Mouse (Mus musculus): Measurements from ENCODE around the gene Prkra. TPM values are rescaled to one million over a fixed set of nuclear protein-coding genes. Genes with fewer than 3 reads are reported as not detected.

Gene Prkra
- polyA plus RNA-seq (2015; fragmentation: Nextera tagmentation; extraction: Ambion mirVana): 63.9 and 67.5 TPM in 2 replicates

DNA sequence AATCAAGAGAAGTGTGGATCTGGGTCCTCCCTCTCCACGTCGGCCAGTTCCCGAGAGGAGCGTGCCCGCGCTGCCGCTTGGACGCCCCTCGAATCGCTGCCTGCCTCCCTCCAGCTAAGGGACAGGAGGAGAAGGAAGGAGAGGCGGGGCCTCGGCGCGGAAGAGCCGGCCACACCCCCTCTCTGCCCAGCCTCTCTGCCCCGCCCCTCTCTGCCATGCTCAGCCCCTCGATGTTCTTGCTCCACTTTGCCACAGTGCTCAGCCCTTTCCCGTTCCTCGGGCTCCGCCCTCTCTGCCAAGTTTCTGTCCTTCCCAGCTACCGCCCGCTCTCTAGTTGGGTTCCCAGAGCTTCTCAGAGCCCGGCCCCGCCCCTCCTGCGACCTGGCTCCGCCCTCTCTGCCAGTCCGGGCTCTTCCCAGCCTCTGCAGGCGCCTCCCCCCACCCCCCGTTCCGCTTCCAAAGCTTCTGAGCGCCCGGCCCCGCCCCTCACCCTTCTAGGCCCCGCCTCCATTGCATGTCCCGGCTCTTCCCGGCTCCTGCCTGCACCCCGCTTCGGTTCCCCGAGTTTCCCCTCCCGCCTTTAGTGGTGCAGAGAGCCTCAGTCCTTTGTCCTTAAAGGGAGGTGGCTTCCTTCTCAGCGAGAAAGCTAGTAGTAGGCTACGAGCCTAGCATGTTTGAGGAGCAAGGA lies at the start of gene Prkra, which contains the start of gene Pjvk:
Prkra (minus strand) TSS at position 133 of the 688 bp plus-strand sequence.
Pjvk (plus strand) TSS at position 594 of the 688 bp plus-strand sequence.
- Histone ChIP-seq H3K36me3 (ENCODE audit: control insufficient read depth, insufficient read depth, low read length) (peaks cover 1% of the 10 kb centered on the region), H3K4me2 (ENCODE audit: low read depth, low read length) (peak within 1 kb of the TSS; percentile 90), H3K4me1 (replicated peaks; ENCODE audit: control insufficient read depth, insufficient read depth, low read length) (peaks cover 12% of the 10 kb centered on the region; the same call in 1 of the 2 replicates), H3K9me3 (ENCODE audit: control insufficient read depth, low read length) (no peaks in the 10 kb centered on the region), H3K9ac (ENCODE audit: low read length) (peak within 1 kb of the TSS; percentile 93), H3K4me3 (ENCODE audit: low read length) (peak within 1 kb of the TSS; percentile 86), H3K27me3 (ENCODE audit: control insufficient read depth, insufficient read depth, low read depth, low read length) (no peaks in the 10 kb centered on the region), H3K27ac (ENCODE audit: low read length) (peak within 1 kb of the TSS; percentile 94)
- under 1% methylated on average over 32 of the region's 42 CpGs for WGBS
- ATAC-seq (ENCODE audit: low read depth): peak; percentile 99

DNA sequence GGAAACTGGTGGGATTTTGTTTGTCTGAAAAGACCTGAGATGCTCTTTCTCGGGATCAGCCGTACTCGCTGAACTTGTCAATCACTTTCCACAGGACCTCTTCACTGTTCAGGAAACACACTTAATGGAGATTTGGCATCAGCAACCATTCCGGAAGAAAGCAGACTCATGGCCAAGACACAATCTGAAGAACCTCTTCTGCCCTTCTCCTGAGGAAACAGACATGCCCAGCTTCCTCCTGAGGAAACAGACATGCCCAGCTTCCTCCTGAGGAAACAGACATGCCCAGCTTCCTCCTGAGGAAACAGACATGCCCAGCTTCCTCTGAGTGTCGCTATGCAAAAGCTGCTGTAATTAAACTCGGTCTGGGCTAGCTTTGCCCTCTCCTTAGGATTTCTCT lies 47.5 kb upstream of the Prkra start:
- H3K4me1 ChIP-seq (replicated peaks; ENCODE audit: control insufficient read depth, insufficient read depth, low read length): no peaks in the 10 kb centered on the region
- H3K4me2 ChIP-seq (ENCODE audit: low read depth, low read length): no peak overlapping the region
- no peaks in the 10 kb centered on the region for H3K9me3 ChIP-seq (ENCODE audit: control insufficient read depth, low read length)
- no peak overlapping the region for H3K27ac ChIP-seq (ENCODE audit: low read length)
- H3K9ac ChIP-seq (ENCODE audit: low read length): no peak overlapping the region
- H3K36me3 ChIP-seq (ENCODE audit: control insufficient read depth, insufficient read depth, low read length): peaks cover 9% of the 10 kb centered on the region
- 62% methylated on average over 6 of the region's 6 CpGs for WGBS
- peak; percentile 34; the same call in 1 of the 2 replicates for ATAC-seq (ENCODE audit: low read depth)
- H3K27me3 ChIP-seq (ENCODE audit: control insufficient read depth, insufficient read depth, low read depth, low read length): no peaks in the 10 kb centered on the region
- no peak overlapping the region for H3K4me3 ChIP-seq (ENCODE audit: low read length)

- 88% methylated on average over 5 of the region's 5 CpGs for WGBS
- no peak for ATAC-seq (ENCODE audit: low read depth)
- Histone ChIP-seq H3K27me3 (ENCODE audit: control insufficient read depth, insufficient read depth, low read depth, low read length) (no peaks in the 10 kb centered on the region), H3K9ac (ENCODE audit: low read length) (no peak overlapping the region), H3K4me2 (ENCODE audit: low read depth, low read length) (no peak overlapping the region), H3K9me3 (ENCODE audit: control insufficient read depth, low read length) (no peaks in the 10 kb centered on the region), H3K4me3 (ENCODE audit: low read length) (no peak overlapping the region), H3K4me1 (replicated peaks; ENCODE audit: control insufficient read depth, insufficient read depth, low read length) (no peaks in the 10 kb centered on the region), H3K27ac (ENCODE audit: low read length) (no peak overlapping the region), H3K36me3 (ENCODE audit: control insufficient read depth, insufficient read depth, low read length) (peaks cover 10% of the 10 kb centered on the region)
These were observed 46.0 kb upstream of the Prkra start for GRCm38 (mm10) chr2:76693765-76694164.

DNA sequence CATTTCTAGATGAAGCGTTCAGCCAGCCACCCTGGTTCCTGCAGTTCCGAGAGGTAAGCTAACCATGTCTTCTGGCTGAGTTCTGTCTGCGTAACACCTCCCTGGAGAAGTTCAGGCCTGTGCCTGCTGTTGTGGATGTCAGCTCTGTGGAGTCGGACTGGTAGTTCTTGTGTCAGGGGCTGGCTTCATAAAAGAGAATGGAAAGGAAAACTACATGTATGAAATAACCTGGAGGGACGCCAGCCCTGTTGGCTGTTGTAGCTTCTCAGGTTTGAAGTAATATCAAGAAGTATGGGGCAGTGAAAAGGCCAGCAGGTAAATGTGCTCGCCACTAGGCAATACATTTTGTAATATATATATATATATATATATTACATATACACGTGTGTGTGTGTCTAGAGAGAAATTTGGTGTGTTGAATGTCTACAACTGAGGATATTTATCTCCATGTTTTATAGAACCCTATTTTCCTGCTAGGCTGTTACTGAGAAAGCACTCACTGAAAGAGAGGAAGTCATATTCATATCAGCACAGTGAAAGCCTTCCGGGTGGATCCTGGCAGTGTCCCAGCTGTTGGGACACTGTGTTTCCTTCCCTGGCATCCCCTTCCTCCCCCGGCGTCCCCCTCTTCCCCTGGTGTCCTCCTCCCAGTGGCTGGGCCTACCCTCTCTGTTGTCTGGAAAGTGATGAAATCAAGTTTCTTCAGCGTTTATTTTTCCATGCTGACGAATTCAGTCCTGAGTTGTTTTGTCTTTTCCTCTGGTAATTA lies 42.8 kb upstream of the Prkra start:
- peak; percentile 85 for ATAC-seq (ENCODE audit: low read depth)
- peak overlapping the region; percentile 53; the same call in 1 of the 2 replicates for H3K27ac ChIP-seq (ENCODE audit: low read length)
- WGBS: 66% methylated on average over 12 of the region's 12 CpGs

GRCm38 (mm10) chr2:76688162-76688561 lies 40.3 kb upstream of the Prkra start:
- ATAC-seq (ENCODE audit: low read depth): no peak
- no peak overlapping the region for H3K4me2 ChIP-seq (ENCODE audit: low read depth, low read length)
- WGBS: 40% methylated on average over 7 of the region's 7 CpGs
- no peaks in the 10 kb centered on the region for H3K4me1 ChIP-seq (replicated peaks; ENCODE audit: control insufficient read depth, insufficient read depth, low read length)
- H3K9ac ChIP-seq (ENCODE audit: low read length): no peak overlapping the region
- no peaks in the 10 kb centered on the region for H3K9me3 ChIP-seq (ENCODE audit: control insufficient read depth, low read length)
- no peak overlapping the region for H3K4me3 ChIP-seq (ENCODE audit: low read length)
- H3K27ac ChIP-seq (ENCODE audit: low read length): no peak overlapping the region
- peaks cover 37% of the 10 kb centered on the region for H3K36me3 ChIP-seq (ENCODE audit: control insufficient read depth, insufficient read depth, low read length)
- no peaks in the 10 kb centered on the region for H3K27me3 ChIP-seq (ENCODE audit: control insufficient read depth, insufficient read depth, low read depth, low read length)

More for the DNA sequence above, 42.8 kb upstream of the Prkra start:
- H3K4me1 ChIP-seq (replicated peaks; ENCODE audit: control insufficient read depth, insufficient read depth, low read length): no peaks in the 10 kb centered on the region
- H3K4me2 ChIP-seq (ENCODE audit: low read depth, low read length): no peak overlapping the region
- H3K27me3 ChIP-seq (ENCODE audit: control insufficient read depth, insufficient read depth, low read depth, low read length): no peaks in the 10 kb centered on the region
- no peaks in the 10 kb centered on the region for H3K9me3 ChIP-seq (ENCODE audit: control insufficient read depth, low read length)
- no peak overlapping the region for H3K9ac ChIP-seq (ENCODE audit: low read length)
- H3K4me3 ChIP-seq (ENCODE audit: low read length): no peak overlapping the region
- H3K36me3 ChIP-seq (ENCODE audit: control insufficient read depth, insufficient read depth, low read length): peaks cover 26% of the 10 kb centered on the region

DNA sequence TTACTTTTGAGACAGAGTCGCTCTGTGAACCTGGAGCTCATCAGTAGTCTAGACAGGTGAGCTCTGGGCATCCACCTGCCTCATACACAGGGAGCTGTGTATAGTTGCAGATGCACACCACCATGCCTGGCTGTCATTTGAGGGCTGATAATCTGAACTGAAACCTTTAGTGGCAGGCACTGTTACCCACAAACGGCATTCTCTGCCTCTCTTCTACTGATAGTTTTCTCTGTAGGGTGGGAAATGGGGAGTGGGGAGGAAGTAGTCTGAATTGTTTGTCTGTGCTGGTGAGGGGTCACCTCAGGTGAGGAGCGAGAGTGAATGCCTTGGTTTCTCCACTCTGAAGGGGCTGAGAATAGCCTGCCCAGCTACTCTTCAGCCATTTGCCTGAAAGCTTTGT lies 39.8 kb upstream of the Prkra start:
- Histone ChIP-seq H3K9ac (ENCODE audit: low read length) (no peak overlapping the region), H3K4me3 (ENCODE audit: low read length) (no peak overlapping the region), H3K9me3 (ENCODE audit: control insufficient read depth, low read length) (no peaks in the 10 kb centered on the region), H3K4me1 (replicated peaks; ENCODE audit: control insufficient read depth, insufficient read depth, low read length) (no peaks in the 10 kb centered on the region), H3K27me3 (ENCODE audit: control insufficient read depth, insufficient read depth, low read depth, low read length) (no peaks in the 10 kb centered on the region), H3K4me2 (ENCODE audit: low read depth, low read length) (no peak overlapping the region), H3K27ac (ENCODE audit: low read length) (no peak overlapping the region), H3K36me3 (ENCODE audit: control insufficient read depth, insufficient read depth, low read length) (peaks cover 40% of the 10 kb centered on the region)
- WGBS: 63% methylated on average over 3 of the region's 3 CpGs
- ATAC-seq (ENCODE audit: low read depth): no peak

- no peak for ATAC-seq (ENCODE audit: low read depth)
These were observed 39.2 kb upstream of the Prkra start for GRCm38 (mm10) chr2:76686986-76687385.

GRCm38 (mm10) chr2:76682301-76682700 lies 34.5 kb upstream of the Prkra start:
- Histone ChIP-seq H3K27ac (ENCODE audit: low read length) (no peak overlapping the region), H3K36me3 (ENCODE audit: control insufficient read depth, insufficient read depth, low read length) (peaks cover 38% of the 10 kb centered on the region), H3K9ac (ENCODE audit: low read length) (no peak overlapping the region), H3K4me2 (ENCODE audit: low read depth, low read length) (no peak overlapping the region), H3K27me3 (ENCODE audit: control insufficient read depth, insufficient read depth, low read depth, low read length) (no peaks in the 10 kb centered on the region), H3K4me1 (replicated peaks; ENCODE audit: control insufficient read depth, insufficient read depth, low read length) (peaks cover 6% of the 10 kb centered on the region; the same call in 1 of the 2 replicates), H3K9me3 (ENCODE audit: control insufficient read depth, low read length) (no peaks in the 10 kb centered on the region), H3K4me3 (ENCODE audit: low read length) (no peak overlapping the region)
- no peak for ATAC-seq (ENCODE audit: low read depth)
- WGBS: 84% methylated on average over 8 of the region's 8 CpGs

More at GRCm38 (mm10) chr2:76686986-76687385, 39.2 kb upstream of the Prkra start:
- no peak overlapping the region for H3K27ac ChIP-seq (ENCODE audit: low read length)
- H3K4me1 ChIP-seq (replicated peaks; ENCODE audit: control insufficient read depth, insufficient read depth, low read length): no peaks in the 10 kb centered on the region
- H3K9ac ChIP-seq (ENCODE audit: low read length): no peak overlapping the region
- WGBS: 80% methylated on average over 3 of the region's 3 CpGs
- peaks cover 43% of the 10 kb centered on the region for H3K36me3 ChIP-seq (ENCODE audit: control insufficient read depth, insufficient read depth, low read length)
- H3K4me2 ChIP-seq (ENCODE audit: low read depth, low read length): no peak overlapping the region
- no peaks in the 10 kb centered on the region for H3K27me3 ChIP-seq (ENCODE audit: control insufficient read depth, insufficient read depth, low read depth, low read length)
- no peaks in the 10 kb centered on the region for H3K9me3 ChIP-seq (ENCODE audit: control insufficient read depth, low read length)
- no peak overlapping the region for H3K4me3 ChIP-seq (ENCODE audit: low read length)

Data from lung, embryonic 16.5 days (tissue).